Mouse (Mus musculus): ENCODE results near the gene Olfr957. TPM values are rescaled to one million over a fixed set of nuclear protein-coding genes. Genes with fewer than 3 reads are reported as not detected.

Gene Olfr957
- polyA plus RNA-seq, 1 experiment from 2014 or later, result not detected

Other genes with a start within 250 kb of the Olfr957 start
- not detected in 2 replicates for gene Olfr945, start 239.0 kb downstream of the Olfr957 start, polyA plus RNA-seq (2015; fragmentation: Nextera tagmentation; extraction: Ambion mirVana)
- gene Olfr948, start 189.8 kb downstream of the Olfr957 start, polyA plus RNA-seq (2015; fragmentation: Nextera tagmentation; extraction: Ambion mirVana), result not detected in 2 replicates
- gene Olfr951, start 128.4 kb downstream of the Olfr957 start, polyA plus RNA-seq (2015; fragmentation: Nextera tagmentation; extraction: Ambion mirVana), result not detected in 2 replicates
- gene Olfr952, start 88.7 kb downstream of the Olfr957 start, polyA plus RNA-seq (2015; fragmentation: Nextera tagmentation; extraction: Ambion mirVana), result not detected in 2 replicates
- not detected in 2 replicates for gene Olfr954, start 59.1 kb downstream of the Olfr957 start, polyA plus RNA-seq (2015; fragmentation: Nextera tagmentation; extraction: Ambion mirVana)
- gene Olfr955, start 43.9 kb downstream of the Olfr957 start, polyA plus RNA-seq (2015; fragmentation: Nextera tagmentation; extraction: Ambion mirVana), result not detected in 2 replicates
- not detected in 2 replicates for gene Olfr44, start 21.8 kb downstream of the Olfr957 start, polyA plus RNA-seq (2015; fragmentation: Nextera tagmentation; extraction: Ambion mirVana)
- not detected in 2 replicates for gene Olfr958, start 38.2 kb upstream of the Olfr957 start, polyA plus RNA-seq (2015; fragmentation: Nextera tagmentation; extraction: Ambion mirVana)
- gene Olfr959, start 59.8 kb upstream of the Olfr957 start, polyA plus RNA-seq (2015; fragmentation: Nextera tagmentation; extraction: Ambion mirVana), result 0.06 TPM in 1 of 2 replicates, not detected in the other
- gene AW551984, start 88.6 kb upstream of the Olfr957 start, polyA plus RNA-seq (2015; fragmentation: Nextera tagmentation; extraction: Ambion mirVana), result 50.9 and 54.9 TPM in 2 replicates
- gene Olfr148, start 94.8 kb upstream of the Olfr957 start, polyA plus RNA-seq (2015; fragmentation: Nextera tagmentation; extraction: Ambion mirVana), result not detected in 2 replicates
- gene Olfr960, start 105.6 kb upstream of the Olfr957 start, polyA plus RNA-seq (2015; fragmentation: Nextera tagmentation; extraction: Ambion mirVana), result not detected in 2 replicates
- gene Olfr961, start 129.3 kb upstream of the Olfr957 start, polyA plus RNA-seq (2015; fragmentation: Nextera tagmentation; extraction: Ambion mirVana), result not detected in 2 replicates
- not detected in 2 replicates for gene Olfr963, start 151.4 kb upstream of the Olfr957 start, polyA plus RNA-seq (2015; fragmentation: Nextera tagmentation; extraction: Ambion mirVana)
- gene Olfr149, start 191.3 kb upstream of the Olfr957 start, polyA plus RNA-seq (2015; fragmentation: Nextera tagmentation; extraction: Ambion mirVana), result not detected in 2 replicates
- gene Olfr965, start 195.5 kb upstream of the Olfr957 start, polyA plus RNA-seq (2015; fragmentation: Nextera tagmentation; extraction: Ambion mirVana), result not detected in 2 replicates
- not detected in 2 replicates for gene Olfr150, start 215.2 kb upstream of the Olfr957 start, polyA plus RNA-seq (2015; fragmentation: Nextera tagmentation; extraction: Ambion mirVana)
- gene Olfr967, start 230.4 kb upstream of the Olfr957 start, polyA plus RNA-seq (2015; fragmentation: Nextera tagmentation; extraction: Ambion mirVana), result not detected in 2 replicates